Mouse (Mus musculus) thymus, adult 2 months (tissue): ENCODE data around the gene Metrnl.

ENCODE experiments used
- CTCF ChIP-seq: fragments of 200-500 bp; IDR thresholded peaks from 2 replicates; pipeline ENCODE4 v1.5.1; 2012; ENCODE audit warnings: mild to moderate bottlenecking, control low read depth, low read length, moderate library complexity, borderline replicate concordance; ENCODE audit not compliant: control insufficient read depth, poor library complexity, insufficient read depth; ENCODE audit errors: extremely low read depth
- POLR2A ChIP-seq: fragments of 200-500 bp; IDR thresholded peaks from 2 replicates; pipeline ENCODE4 v1.6.1; 2012; ENCODE audit warnings: mild to moderate bottlenecking, low read length, control low read depth, moderate library complexity; ENCODE audit not compliant: control insufficient read depth, poor library complexity, insufficient read depth; ENCODE audit errors: extremely low read depth

GRCm38 (mm10) chr11:121738616-121739015 lies 37.3 kb downstream of the Metrnl start:
- no peak for TF ChIP-seq POLR2A
- no peak for TF ChIP-seq CTCF
